Mouse (Mus musculus) gastrocnemius, postnatal 4 days (tissue): ENCODE measurements at regions not wholly inside any gene's neighbourhood (a gene's known extent, or its start where the extent isn't known, plus 50 kb on each side); places are given as distances from the start of the nearest gene placed in this dataset.

ENCODE experiments used
- DNase-seq, 2 experiments: peaks; one replicate each; pipeline ENCODE4 v3.0.0; 2021 to 2022; ENCODE audit warnings: low spot score in 2 of 2, mixed read lengths in 2 of 2

DNA sequence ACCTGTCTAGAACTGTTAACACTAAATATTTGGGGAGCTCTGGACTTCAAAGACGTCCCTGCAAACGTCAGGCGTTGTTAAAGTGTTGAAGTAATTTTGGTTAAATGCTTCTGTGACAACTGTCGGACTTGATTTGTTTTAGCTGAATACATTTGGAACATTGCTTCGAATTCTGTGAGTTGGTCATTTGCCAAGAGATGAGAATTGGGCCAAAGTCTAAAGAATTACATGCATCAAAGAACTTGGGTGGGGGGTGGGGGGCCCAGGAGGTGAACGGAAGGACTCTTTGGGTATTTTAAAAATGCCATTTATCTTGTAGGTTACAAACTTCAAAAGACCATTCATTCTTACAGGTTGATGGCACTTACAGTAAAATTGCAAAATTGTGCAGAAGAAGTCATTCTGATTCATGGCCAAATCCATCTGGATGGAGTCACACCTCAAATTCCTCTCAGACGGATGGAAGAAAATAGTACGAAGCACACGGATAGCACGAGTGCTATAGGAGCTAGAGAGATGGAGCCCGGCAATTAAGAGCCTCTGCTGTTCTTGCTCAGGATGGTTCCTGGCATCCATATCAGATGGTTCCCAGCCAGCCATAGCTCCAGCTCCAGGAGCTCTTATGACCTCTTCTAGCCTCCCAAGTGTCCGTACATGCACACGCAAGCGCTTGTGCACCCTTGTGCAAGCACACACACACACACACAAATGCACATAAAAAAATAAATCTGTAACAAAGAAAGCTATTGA is 144.5 kb upstream of the Irx5 start:
- no peak for DNase-seq

DNA sequence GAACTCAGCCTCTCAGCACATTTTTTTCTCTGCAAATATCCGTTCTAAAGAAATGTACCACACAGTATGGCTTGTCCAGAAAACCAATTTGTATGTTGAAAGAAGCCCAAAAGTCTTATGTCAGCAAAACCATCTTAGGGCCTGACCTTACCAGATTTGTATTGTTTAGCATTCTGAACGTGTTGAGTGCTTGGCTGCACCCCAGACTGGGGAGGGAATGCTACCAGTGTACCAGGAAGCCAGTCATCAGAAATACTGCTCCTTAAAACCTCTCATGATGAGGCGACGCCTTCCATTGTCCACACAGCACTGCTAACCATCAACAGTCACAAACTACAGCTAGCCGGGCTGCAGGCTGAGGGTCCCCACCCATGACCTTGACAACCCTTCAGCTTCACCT is 148.3 kb upstream of the Irx5 start:
- no peak for DNase-seq

DNA sequence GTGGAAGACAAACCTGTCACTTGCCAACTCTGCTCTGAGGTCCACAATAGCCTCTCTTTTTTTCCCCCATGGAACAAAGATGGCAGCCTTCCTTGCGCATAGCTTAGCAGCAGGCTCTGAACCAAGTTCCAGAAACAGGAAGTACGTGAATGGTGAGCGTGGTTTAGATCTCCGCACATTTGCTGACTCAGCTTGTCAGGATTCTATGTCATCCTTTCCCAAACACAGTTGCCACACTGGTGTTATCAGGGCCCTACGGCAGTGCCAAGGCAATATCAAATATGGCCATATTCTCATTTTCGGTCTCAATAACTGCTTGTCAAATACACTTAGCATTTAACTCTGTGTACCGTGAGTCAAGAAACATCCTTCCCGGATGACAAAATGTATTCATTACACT is 161.8 kb upstream of the Irx5 start:
- no peak for DNase-seq

DNA sequence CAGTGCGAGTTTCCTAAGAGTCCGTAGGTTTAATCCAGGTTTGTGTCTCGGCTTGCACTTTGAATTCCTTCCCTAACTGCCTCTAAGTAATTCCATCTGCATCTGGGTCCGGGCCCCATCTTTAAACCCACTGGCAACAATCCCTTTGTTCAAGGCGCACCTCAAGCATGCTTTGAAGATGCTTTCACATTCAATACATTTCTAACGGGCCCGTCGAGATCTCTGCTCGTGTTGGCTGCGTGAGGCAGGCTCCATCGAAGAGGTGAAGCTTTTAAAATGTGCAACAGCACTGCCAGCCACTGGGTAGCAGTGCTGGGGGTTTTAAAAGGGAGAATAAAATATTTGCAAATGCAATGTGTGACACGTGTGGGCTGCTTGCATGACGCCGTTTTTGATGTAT is 163.4 kb upstream of the Irx5 start:
- no peak for DNase-seq

DNA sequence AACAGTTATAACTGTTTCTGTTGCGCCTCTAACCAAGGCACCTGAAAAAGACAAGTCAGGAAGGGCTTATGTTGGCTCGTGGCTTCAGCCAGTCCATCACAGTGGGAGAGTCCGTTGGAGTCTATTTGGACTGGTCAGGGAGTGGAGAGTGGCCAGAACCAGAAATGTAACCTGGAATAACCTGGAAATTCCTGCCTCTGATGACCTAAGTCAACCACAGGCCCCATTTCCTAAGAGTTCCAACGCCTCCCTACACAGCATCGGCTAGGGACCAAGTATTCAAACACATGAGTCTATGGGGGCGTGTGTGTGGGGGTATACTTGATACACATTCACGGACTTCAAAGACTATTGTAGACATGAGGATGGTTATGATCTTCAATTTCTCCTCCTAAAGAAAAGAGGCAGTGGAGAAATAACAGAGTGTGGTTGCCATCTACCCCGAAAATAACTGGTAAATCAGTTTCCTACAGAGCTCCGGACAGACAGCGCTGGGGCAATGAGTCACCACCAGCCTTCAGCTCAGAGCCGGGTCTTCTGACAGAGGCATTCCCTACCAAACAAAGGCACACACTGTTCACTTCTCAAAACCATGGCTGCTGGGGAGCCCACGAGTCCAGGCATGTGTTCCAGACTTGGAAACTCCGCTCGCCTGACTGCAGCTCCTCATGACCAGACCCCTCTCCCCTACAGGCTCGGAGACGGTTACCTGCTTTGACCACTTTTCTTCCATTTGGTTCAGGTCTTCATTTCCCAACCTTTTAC is 167.0 kb upstream of the Irx5 start:
- DNase-seq: no peak

DNA sequence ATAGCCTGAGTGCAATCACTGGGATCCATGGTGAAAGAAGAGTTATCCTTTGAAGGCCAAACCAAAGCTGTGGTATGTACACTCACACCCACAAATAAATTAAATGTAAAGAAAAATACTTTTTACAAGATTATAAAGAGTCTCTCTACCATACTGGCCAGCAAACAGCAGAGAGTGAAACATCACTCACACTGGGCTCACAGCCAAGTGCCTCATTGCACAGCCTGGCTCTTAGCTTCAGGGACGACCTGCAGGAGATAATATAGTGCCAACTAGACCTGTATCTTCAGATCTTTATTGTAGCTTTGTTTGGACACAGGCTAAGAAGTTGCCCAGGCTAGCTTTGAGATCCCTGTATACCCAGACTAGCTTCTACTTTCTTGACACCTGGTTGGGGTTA is 174.1 kb upstream of the Irx5 start:
- DNase-seq: no peak

DNA sequence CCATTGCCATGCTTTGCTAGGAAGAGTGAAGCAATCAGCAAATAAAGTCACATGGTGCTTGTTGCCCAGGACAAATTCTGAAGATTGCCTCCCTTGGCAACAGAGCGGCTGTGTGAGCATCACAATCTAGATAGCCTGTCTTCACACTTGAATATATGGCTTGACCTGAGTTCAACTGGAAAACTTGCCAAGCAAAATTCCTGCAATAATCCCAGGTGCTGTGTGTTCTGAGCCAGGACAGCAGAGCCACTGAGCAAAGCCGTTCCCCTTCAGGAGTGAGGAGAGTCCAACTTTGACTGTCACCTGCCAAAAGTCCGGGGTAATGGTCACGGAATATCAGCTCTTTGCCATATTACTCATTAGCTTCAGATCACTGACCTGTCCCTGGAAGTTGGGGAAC is 176.8 kb upstream of the Irx5 start:
- no peak for DNase-seq

DNA sequence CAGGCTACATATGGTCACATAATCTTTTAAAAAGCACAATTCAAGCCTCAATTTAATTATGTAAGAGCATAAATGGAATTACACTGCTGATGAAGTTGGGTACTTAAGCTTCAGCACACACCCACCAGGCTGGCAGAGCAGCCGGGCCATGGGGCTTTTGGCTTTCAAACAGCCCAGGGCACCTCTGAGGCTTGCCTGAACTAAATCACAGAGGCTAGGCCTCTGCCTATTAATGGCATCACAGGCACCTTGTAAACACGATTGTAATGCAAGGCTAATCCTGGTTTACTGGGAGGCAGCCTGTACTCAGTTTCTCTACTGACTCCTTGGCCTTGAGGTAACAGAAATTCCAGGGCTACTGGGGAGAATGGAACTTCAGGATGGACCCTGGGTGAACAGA is 178.1 kb upstream of the Irx5 start:
- no peak for DNase-seq

DNA sequence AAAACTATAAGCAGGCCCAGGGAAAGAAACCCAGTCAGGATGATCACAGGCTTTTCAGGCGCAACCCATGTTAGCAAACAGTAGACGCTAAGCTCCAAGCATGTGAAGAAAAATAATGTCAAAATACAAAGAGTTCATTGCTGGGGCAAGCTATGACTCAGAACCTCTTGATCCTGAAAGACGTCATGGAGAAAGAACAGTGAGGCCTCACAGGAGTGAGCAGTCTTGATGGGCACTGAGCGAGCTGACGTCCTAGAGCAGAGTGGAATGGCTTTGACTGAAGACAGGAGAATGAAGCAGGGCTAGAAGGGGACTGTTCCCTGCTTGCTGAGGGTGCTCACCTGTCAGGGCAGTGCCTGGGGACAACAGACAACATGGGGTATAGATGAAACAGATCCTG is 181.3 kb upstream of the Irx5 start:
- no peak for DNase-seq

DNA sequence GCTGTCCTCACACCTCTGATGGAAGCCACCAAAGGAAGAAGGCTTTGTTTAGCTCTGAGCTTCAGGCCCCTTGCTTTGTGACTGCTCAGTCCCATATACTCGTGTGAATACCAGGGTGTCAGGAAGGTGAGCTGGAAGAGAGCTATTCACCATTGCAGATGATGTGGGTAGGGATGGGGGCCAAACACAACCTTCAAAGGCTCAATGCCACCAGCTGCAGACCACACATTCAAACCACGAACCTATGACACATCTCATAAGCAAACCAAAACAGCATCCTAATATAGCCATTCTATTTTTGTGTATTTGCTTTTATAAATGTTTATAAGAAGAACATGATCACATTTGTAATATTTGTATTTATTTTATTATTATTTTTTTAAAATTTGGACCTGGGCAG is 183.3 kb upstream of the Irx5 start:
- DNase-seq: no peak

DNA sequence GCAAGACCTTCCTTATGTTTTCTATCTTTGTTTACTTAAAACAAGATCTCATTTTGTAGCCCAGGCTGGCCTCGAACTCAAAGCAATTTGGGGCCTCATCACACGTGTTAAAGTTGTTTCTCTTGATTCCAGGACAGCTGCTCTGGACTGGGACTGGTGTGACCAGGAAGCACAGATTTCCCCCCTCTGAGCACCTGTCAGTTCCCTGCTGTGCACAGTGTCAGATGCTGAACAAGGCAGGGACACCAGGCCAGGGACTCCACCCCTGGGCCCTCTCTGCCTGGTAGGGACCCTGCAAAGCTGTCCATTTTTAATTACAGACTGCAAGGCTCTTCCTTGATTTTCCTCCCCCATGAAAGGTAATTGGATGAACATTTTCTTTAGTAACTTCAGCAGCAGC is 185.8 kb upstream of the Irx5 start:
- DNase-seq: no peak

DNA sequence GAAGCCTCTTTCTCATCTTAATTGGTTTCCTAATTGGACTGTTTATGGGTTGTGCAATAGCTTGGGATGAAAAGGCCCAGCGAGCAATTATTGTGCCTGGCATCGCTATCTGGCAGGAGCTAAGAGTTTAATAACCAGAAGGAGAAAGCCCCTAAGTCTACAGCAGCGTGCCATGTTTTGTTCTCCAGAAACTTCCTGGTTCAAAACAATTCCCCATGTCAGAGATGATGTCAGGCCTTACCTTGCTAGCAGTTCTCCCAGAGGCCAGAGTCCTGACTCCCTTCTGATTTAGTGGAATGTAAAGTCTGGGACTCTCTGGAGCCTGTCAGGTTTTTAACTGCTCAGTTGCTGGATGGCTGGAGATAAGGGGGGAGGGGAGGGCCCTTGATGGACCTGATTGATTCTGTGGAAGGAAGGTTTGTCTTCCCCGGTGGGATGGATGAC is 190.1 kb upstream of the Irx5 start:
- DNase-seq: no peak

DNA sequence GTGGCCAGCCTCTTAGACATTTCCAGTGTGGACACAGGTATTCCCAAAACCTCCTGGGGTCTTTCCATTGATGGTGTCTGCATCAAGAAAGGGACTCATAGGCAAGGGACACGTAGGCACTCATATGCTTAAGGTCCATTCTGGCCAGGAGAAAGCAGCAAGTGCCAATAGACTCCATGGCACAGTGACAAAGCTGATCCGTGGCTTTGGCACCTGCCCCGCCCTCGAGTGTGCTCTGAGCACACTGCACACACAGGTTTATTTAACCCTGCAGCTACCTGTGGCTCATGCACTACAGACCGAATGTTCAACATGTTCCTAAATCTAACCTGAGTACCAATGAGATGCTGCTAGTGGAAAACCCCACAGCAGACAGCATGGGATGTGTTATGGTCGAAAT is 192.1 kb upstream of the Irx5 start:
- no peak for DNase-seq

DNA sequence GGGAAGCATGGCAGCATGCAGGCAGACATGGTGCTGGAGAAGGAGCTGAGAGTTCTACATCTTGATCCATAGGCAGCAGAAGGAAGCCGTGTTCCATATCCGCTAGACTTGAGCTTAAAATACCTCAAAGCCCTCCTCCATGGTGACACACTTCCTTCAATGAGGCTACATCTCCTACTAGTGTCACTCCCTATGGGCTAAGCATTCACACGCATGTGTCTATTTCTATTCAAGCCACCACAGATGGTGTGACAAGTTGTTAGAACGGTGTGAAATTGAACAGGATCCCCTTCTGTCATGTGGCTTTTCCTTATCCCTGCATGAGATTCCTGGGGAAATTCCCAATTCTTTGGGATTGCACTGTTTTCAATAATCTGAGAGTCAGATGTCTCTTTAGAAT is 192.9 kb upstream of the Irx5 start:
- DNase-seq: no peak

DNA sequence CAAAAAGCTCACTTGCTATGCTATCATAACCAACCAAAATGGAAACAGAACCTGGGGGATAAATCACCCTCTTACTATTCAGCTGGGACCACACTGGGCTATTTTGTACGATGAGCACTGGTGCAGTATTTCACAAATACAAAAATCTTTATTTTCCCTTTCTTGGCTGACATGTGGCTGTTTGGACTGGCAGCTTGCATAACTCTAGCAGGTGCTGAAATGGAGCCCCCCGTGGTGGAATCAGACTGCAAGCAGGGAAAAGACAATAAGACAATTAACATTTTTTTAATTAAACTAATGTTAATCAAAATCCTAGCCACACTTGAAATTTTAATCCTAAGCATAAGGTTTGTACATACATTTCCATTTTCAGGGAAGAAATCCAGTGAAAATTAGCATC is 196.4 kb upstream of the Irx5 start:
- no peak for DNase-seq

DNA sequence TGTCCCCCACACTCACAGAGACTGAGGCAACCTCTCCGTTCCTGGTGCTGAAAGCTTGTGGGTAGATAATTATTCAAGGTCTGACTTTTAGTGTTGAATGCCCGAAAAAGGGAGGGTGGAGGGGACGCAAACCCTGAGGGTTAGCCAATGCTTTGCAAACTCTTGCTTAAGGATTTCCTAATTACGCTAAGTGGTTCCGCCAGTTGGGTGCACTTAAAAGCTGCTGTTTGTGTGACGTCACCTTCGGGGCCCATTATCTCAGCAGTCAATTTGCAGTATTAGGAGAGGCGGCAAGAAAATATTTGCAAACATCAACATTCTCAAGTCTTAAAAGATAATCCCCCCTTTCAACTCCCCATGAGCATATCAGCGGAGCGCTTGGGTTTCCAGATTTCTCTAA is 199.2 kb upstream of the Irx5 start:
- no peak for DNase-seq

DNA sequence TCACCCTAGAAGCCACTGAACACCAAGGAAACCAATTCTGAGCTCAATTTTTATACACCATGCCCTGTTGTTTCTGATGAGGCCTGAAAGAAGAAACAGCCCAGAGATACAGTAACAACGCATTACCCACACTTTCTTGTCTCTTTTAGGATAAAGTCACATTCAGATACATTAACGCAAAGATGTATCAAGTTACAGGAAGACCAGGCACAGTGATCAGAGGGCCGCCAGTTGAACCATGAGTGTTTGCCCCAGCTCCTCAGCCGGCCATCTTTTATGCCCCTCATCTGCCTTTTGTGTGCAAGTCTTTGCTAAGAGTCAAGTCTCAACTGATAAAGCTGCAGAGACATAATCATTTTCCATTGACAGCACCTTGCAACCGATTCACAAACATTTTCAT is 204.9 kb upstream of the Irx5 start:
- no peak for DNase-seq

DNA sequence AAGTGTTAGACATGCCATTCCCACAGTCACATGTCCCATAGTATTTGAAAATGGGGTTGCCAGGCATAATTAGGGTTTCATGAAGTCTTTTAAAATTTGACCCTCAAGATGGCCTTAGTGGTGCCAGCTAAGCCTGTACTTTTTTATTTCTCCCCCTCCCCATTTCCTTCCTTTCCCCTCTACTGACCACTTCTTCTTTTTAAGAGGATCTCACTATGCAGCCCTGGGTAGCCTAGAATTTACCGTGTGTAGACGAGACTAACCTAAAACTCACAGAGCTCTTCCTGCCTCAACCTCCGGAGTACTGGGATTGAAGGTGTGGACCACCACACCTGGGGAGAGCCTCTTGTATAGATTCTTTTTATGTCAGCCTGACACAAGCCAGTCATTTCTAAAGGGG is 209.8 kb upstream of the Irx5 start:
- no peak for DNase-seq

DNA sequence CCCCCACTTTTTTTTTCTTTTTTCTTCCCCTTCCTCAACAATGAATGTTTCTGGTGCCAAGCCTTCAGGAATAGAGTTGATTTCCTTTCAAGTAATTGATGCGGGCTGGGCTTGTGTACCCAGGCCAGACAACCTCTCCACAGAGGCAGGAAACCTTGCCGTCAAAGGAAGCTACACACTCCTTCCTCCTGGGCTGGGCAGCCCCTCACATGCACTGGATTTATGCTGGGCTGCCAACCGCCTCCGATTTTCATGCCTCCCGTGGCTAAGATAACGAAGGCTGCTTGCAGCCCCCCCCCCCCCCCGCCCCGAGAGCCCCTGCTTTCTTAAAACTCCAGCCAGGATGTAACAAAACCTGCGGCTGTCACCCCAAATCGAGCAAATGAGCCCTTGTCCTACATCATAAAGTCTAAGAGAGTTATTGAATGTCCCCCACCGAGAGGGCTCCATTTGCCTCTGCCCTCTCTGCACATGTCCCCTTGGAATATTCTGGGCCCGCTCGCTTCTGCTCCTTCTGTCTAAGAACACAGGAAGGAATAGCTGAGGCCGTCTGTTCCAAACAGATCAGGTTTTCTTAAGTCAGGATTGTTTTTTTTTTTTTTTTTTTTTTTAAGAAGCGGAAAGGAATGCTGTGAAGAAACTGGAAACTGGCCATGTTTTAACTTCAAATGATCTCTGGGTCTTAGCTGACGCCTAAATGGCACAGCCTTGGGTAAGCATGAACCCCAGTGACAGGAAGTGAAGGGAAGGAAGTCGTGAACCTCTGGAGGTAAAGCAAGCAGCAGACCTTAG is 220.1 kb upstream of the Irx5 start:
- no peak for DNase-seq

DNA sequence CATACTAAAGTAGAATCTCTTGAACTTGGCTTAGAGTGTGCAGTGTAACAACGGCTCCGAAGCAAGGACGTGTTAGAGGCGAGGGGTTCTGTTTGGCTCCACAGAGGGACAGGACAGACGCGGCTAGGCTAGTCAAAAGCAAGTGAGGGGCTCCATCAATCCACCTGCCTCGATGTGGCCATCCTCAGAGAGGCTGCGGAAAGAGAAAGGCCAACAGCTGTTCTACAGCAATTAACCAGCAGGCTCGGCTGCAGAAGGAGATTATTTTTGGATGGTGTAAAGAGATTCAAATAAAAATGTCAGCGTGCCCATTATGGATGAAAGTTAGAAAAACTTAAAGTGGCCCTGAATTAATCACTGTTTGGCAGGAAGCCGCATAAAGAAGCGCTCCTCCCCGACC is 221.0 kb upstream of the Irx5 start:
- DNase-seq: no peak

DNA sequence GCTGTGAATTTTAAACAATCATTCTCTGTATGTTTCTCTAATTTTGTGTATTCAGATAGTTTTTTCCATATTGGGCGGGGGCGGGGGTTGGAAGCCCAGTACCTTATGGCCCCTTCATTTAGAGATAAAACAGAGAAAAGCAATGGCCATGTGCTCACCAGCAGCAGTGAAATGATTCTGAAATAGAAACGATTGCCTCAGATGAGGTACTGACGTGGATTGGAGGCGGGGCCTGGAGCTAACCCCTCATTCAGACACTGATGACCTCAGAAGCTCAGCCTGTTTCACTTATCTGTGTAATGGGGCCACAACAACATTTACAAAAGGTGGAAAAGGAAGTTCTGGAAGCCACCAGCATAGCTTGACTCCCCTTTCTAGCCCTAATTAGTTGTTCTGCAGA is 223.0 kb upstream of the Irx5 start:
- no peak for DNase-seq
